In genomic region chr1:180762180-180762579, GRCm38 (mm10) we compare ENCODE assay signal across 14 mouse cellular contexts. TPM values are rescaled to one million over a fixed set of nuclear protein-coding genes. Genes with fewer than 3 reads are reported as not detected.
DNase-seq lines count a peak whose midpoint lies in the region; ATAC-seq and TF ChIP-seq lines count a peak whose summit lies in the region.
"Had no signal": no experiment of that assay in that cellular context is flagged by ENCODE, and none has a peak within 500 bp of the region (broad histone marks: within the 10 kb centered on the region; RNA-seq: fewer than 3 reads in every experiment).

No protein-coding gene starts in this region.

- ATAC-seq in limb, embryonic 15.5 days (ENCODE audit: insufficient number of reproducible peaks, low FRiP score, low TSS enrichment, low read depth) = 0 out of 2 replicates have a peak, but pooled peaks have one; percentile 58
- no peak for ATAC-seq in embryonic facial prominence, embryonic 14.5 days (ENCODE audit: low read depth)
- ATAC-seq in lung, postnatal 0 days = peak; percentile 60
- ATAC-seq in stomach, postnatal 0 days (ENCODE audit: low FRiP score, low TSS enrichment) = peak; percentile 66

- no peaks in the 10 kb centered on the region for H3K36me3 ChIP-seq in limb, embryonic 15.5 days
- H3K36me3 ChIP-seq in limb, embryonic 10.5 days = no peaks in the 10 kb centered on the region
- no peaks in the 10 kb centered on the region for H3K36me3 ChIP-seq in embryonic facial prominence, embryonic 14.5 days (ENCODE audit: control insufficient read depth, insufficient read depth, low read length)
- no peaks in the 10 kb centered on the region for H3K36me3 ChIP-seq in lung, postnatal 0 days (ENCODE audit: insufficient read depth, low read length)
- H3K36me3 ChIP-seq in stomach, postnatal 0 days (ENCODE audit: control insufficient read depth, insufficient read depth, low read length) = no peaks in the 10 kb centered on the region
- H3K36me3 ChIP-seq: forebrain, embryonic 12.5 days; midbrain, embryonic 12.5 days had no signal

- no peak overlapping the region for H3K4me3 ChIP-seq in limb, embryonic 15.5 days
- no peak overlapping the region for H3K4me3 ChIP-seq in limb, embryonic 10.5 days
- no peak overlapping the region for H3K4me3 ChIP-seq in embryonic facial prominence, embryonic 14.5 days (ENCODE audit: low read depth, low read length)
- no peak overlapping the region for H3K4me3 ChIP-seq in lung, postnatal 0 days (ENCODE audit: low read depth, low read length)
- H3K4me3 ChIP-seq in stomach, postnatal 0 days (ENCODE audit: low read depth, low read length) = no peak overlapping the region
- H3K4me3 ChIP-seq: forebrain, embryonic 12.5 days; midbrain, embryonic 12.5 days had no signal

- H3K27ac ChIP-seq in limb, embryonic 15.5 days = peak overlapping the region; percentile 63; the same call in 1 of the 2 replicates
- H3K27ac ChIP-seq in limb, embryonic 10.5 days = no peak overlapping the region
- no peak overlapping the region for H3K27ac ChIP-seq in embryonic facial prominence, embryonic 14.5 days (replicated peaks; ENCODE audit: low read depth, low read length)
- H3K27ac ChIP-seq in lung, postnatal 0 days (ENCODE audit: low read length) = no peak overlapping the region
- H3K27ac ChIP-seq in stomach, postnatal 0 days (replicated peaks) = peak overlapping the region; percentile 45; the same call in 1 of the 2 replicates
- H3K27ac ChIP-seq: forebrain, embryonic 12.5 days; macrophage; midbrain, embryonic 12.5 days had no signal

- no peak for DNase-seq in limb, embryonic 10.5 days (ENCODE audit: low spot score)
- peak; percentile 69 for DNase-seq in embryonic facial prominence, embryonic 14.5 days (ENCODE audit: low spot score)
- DNase-seq in lung, postnatal 0 days (ENCODE audit: low spot score) = peak; percentile 44
- DNase-seq in stomach, postnatal 0 days (ENCODE audit: low spot score) = peak; percentile 77
- DNase-seq in embryo, embryonic 10 days (ENCODE audit: low spot score) = no peak
- no peak for DNase-seq in adrenal gland, postnatal 4 days (ENCODE audit: low spot score in 2 of 2)
- DNase-seq: adrenal gland, postnatal 14 days; B cell, adult 2 months; thymus, postnatal 36 days had no signal

- TF ChIP-seq CTCF in lung, postnatal 0 days (IDR thresholded peaks at IDR 0.05) = no peak
- no peak for TF ChIP-seq CTCF in stomach, postnatal 0 days (IDR thresholded peaks at IDR 0.05; ENCODE audit: low read depth)

- H3K9ac ChIP-seq in limb, embryonic 15.5 days = no peak overlapping the region
- no peak overlapping the region for H3K9ac ChIP-seq in embryonic facial prominence, embryonic 14.5 days (ENCODE audit: low read depth, low read length)
- H3K9ac ChIP-seq in lung, postnatal 0 days (replicated peaks; ENCODE audit: low read depth) = no peak overlapping the region
- H3K9ac ChIP-seq in stomach, postnatal 0 days (ENCODE audit: low read length) = no peak overlapping the region
- H3K9ac ChIP-seq: forebrain, embryonic 12.5 days; midbrain, embryonic 12.5 days had no signal

- H3K9me3 ChIP-seq in limb, embryonic 15.5 days = no peaks in the 10 kb centered on the region
- H3K9me3 ChIP-seq in limb, embryonic 10.5 days (replicated peaks) = no peaks in the 10 kb centered on the region
- H3K9me3 ChIP-seq in embryonic facial prominence, embryonic 14.5 days (ENCODE audit: control insufficient read depth, low read length) = no peaks in the 10 kb centered on the region
- H3K9me3 ChIP-seq in lung, postnatal 0 days (ENCODE audit: low read length) = no peaks in the 10 kb centered on the region
- H3K9me3 ChIP-seq in stomach, postnatal 0 days (ENCODE audit: control insufficient read depth, low read length) = no peaks in the 10 kb centered on the region
- H3K9me3 ChIP-seq: forebrain, embryonic 12.5 days; G1E; midbrain, embryonic 12.5 days had no signal

- H3K4me2 ChIP-seq in limb, embryonic 15.5 days = no peak overlapping the region
- H3K4me2 ChIP-seq in embryonic facial prominence, embryonic 14.5 days (ENCODE audit: low read depth, low read length) = no peak overlapping the region
- no peak overlapping the region for H3K4me2 ChIP-seq in lung, postnatal 0 days (replicated peaks; ENCODE audit: low read depth, low read length)
- no peak overlapping the region for H3K4me2 ChIP-seq in stomach, postnatal 0 days (replicated peaks; ENCODE audit: low read depth)

- no peak for TF ChIP-seq EP300 in lung, postnatal 0 days (IDR thresholded peaks at IDR 0.05)
- TF ChIP-seq EP300 in stomach, postnatal 0 days (optimal IDR thresholded peaks at IDR 0.05) = no peak

- 67% methylated on average over 11 of the region's 11 CpGs for WGBS in limb, embryonic 15.5 days
- WGBS in limb, embryonic 10.5 days = 83% methylated on average over 11 of the region's 11 CpGs
- 72% methylated on average over 11 of the region's 11 CpGs for WGBS in embryonic facial prominence, embryonic 14.5 days
- 55% methylated on average over 11 of the region's 11 CpGs for WGBS in lung, postnatal 0 days
- WGBS in stomach, postnatal 0 days = 56% methylated on average over 11 of the region's 11 CpGs

- H3K27me3 ChIP-seq in limb, embryonic 15.5 days = no peaks in the 10 kb centered on the region
- peaks cover 10% of the 10 kb centered on the region for H3K27me3 ChIP-seq in limb, embryonic 10.5 days (ENCODE audit: low read depth, poor library complexity, severe bottlenecking)
- no peaks in the 10 kb centered on the region; the same call in 1 of the 2 replicates for H3K27me3 ChIP-seq in embryonic facial prominence, embryonic 14.5 days (replicated peaks; ENCODE audit: control insufficient read depth, insufficient read depth, low read length)
- H3K27me3 ChIP-seq in lung, postnatal 0 days (replicated peaks; ENCODE audit: insufficient read depth, low read length) = 0 out of 2 replicates have a peak, but pooled peaks cover 3% of the 10 kb centered on the region
- H3K27me3 ChIP-seq in stomach, postnatal 0 days (ENCODE audit: control insufficient read depth, insufficient read depth, low read length) = no peaks in the 10 kb centered on the region
- H3K27me3 ChIP-seq: midbrain, embryonic 12.5 days had no signal

- H3K4me1 ChIP-seq in limb, embryonic 15.5 days = peaks cover 9% of the 10 kb centered on the region
- peaks cover 9% of the 10 kb centered on the region for H3K4me1 ChIP-seq in limb, embryonic 10.5 days
- no peaks in the 10 kb centered on the region for H3K4me1 ChIP-seq in embryonic facial prominence, embryonic 14.5 days (ENCODE audit: control insufficient read depth, insufficient read depth, low read length)
- H3K4me1 ChIP-seq in lung, postnatal 0 days (ENCODE audit: insufficient read depth, low read depth, low read length) = peaks cover 6% of the 10 kb centered on the region; the same call in 1 of the 2 replicates
- H3K4me1 ChIP-seq in stomach, postnatal 0 days (replicated peaks; ENCODE audit: control insufficient read depth, insufficient read depth) = no peaks in the 10 kb centered on the region

RNA-seq across cellular contexts. Expression of gene Acbd3, which starts 36.3 kb away (rescaled TPM):
- polyA plus RNA-seq in limb, embryonic 15.5 days (2015; fragmentation: Nextera tagmentation; extraction: Ambion mirVana) = 24.0 and 27.9 TPM in 2 replicates
- polyA plus RNA-seq in limb, embryonic 10.5 days (2016; fragmentation: Nextera tagmentation; extraction: Ambion mirVana) = 17.0 and 19.2 TPM in 2 replicates
- polyA plus RNA-seq in embryonic facial prominence, embryonic 14.5 days (2014; fragmentation: Nextera tagmentation; extraction: Ambion mirVana) = 30.6 and 32.0 TPM in 2 replicates
- 17.0 and 18.5 TPM in 2 replicates for polyA plus RNA-seq in lung, postnatal 0 days (2015; fragmentation: Nextera tagmentation; extraction: Ambion mirVana)
- 16.6 and 16.7 TPM in 2 replicates for polyA plus RNA-seq in stomach, postnatal 0 days (2015; fragmentation: Nextera tagmentation; extraction: Ambion mirVana)
- 10 to 100 TPM; 42.6 to 46.5 TPM for total RNA-seq in adrenal gland, postnatal 4 days (2021)

RNA-seq across cellular contexts. Expression of gene H3f3a, which starts 51.6 kb away (rescaled TPM):
- 2,561 and 2,592 TPM in 2 replicates for polyA plus RNA-seq in limb, embryonic 15.5 days (2015; fragmentation: Nextera tagmentation; extraction: Ambion mirVana)
- 2,611 and 2,929 TPM in 2 replicates for polyA plus RNA-seq in limb, embryonic 10.5 days (2016; fragmentation: Nextera tagmentation; extraction: Ambion mirVana)
- polyA plus RNA-seq in embryonic facial prominence, embryonic 14.5 days (2014; fragmentation: Nextera tagmentation; extraction: Ambion mirVana) = 2,156 and 2,321 TPM in 2 replicates
- polyA plus RNA-seq in lung, postnatal 0 days (2015; fragmentation: Nextera tagmentation; extraction: Ambion mirVana) = 1,774 and 1,827 TPM in 2 replicates
- polyA plus RNA-seq in stomach, postnatal 0 days (2015; fragmentation: Nextera tagmentation; extraction: Ambion mirVana) = 1,633 and 1,693 TPM in 2 replicates
- 1,000 to 10,000 TPM; 1,038 to 1,039 TPM for total RNA-seq in adrenal gland, postnatal 4 days (2021)

Comparison
In these comparisons a context has a peak if more than half of its experiments do, and no peak if none do; other contexts are left out.
1. H3K27ac ChIP-seq: peak in limb, embryonic 15.5 days (single experiment) and stomach, postnatal 0 days (single experiment); none in limb, embryonic 10.5 days (single experiment), embryonic facial prominence, embryonic 14.5 days (single experiment) and lung, postnatal 0 days (single experiment).
2. DNase-seq: peak in embryonic facial prominence, embryonic 14.5 days (single experiment), lung, postnatal 0 days (single experiment) and stomach, postnatal 0 days (single experiment); none in limb, embryonic 10.5 days (single experiment), embryo, embryonic 10 days (single experiment) and adrenal gland, postnatal 4 days (0 of 2).